Mouse (Mus musculus): ENCODE measurements around the gene Mrgbp.
A peak's percentile ranks its signal among the peaks of the same experiment; 100 is the strongest.

Gene Mrgbp

GRCm38 (mm10) chr2:180581002-180581401, at the start of gene Mrgbp:
Gene Mrgbp (plus strand): TSS chr2:180581304.
- DNase-seq, result no peak

DNA sequence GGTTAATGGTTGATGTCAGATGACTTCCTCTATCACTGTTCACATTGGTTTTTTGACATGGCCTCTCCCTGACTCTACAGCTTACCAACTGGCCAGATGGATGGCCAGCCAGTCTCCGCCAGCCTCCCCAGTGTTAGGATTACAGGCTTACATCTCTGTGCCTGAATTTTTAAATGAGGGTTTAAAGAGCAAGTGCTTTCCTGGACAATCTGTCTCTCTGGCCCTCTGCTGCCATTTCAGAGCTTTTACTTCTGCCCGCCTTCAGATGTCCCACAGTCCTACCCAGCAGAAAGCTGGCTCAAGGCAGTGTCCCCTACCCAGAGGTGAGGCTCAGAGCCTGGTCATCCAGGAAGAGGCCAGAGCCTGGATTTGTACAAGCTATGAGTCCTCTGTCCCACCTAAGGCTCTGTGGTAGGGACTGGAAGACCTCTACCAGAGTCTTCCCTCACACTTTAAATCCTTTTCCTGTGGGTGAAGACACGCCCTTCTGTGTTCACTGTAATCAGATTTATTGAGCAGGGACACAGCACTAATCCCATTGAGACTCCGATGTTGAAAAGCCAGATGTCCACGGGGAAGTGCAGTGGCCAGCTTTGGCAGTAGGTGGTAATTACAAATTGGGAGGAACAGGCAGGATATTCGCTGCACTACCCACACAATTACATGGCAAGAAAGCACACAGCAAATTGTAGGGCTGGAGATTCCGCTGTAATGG, 49.3 kb upstream of the Mrgbp start:
- DNase-seq, result no peak

- no peak for DNase-seq
Measured at GRCm38 (mm10) chr2:180532386-180532995, 48.6 kb upstream of the Mrgbp start.

GRCm38 (mm10) chr2:180533237-180533636, 47.9 kb upstream of the Mrgbp start:
- no peak for DNase-seq

DNA sequence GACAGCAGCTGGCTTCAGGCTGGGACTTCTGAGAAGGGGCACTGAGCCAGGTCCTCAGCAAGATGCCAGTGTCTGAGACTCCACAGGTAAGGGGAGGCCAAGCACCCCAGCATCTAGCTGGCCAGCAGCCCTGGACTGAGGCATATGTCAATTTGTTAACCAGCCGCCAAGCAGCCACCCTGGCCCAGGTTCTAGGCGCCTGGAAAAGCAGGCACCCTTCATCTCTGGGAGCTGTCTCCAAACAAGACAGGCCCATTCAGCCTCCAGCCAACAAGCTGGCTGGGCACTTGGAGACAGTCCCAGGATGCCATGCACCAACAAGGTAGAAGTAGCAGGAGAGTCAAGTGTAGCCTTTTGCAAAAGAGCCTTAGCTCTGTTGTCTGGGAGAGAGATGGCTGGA, 37.4 kb upstream of the Mrgbp start:
- no peak for DNase-seq

DNA sequence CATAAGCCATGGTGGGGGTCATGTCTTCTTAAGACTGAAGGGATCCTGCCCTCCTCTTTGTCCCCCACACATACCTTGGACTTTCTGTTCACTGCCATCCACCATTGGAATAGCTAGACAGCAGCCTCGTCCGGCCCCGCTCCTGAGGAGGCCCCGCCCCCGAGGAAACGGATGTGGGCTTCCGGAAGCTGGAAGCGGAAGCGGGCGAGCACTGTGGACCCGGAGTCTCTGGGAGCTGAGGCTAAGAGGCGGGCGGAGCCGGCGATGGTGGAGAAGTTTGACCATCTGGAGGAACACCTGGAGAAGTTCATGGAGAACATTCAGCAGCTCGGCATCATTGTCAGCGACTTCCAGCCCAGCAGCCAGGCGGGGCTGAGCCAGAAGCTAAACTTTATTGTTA, 36.1 kb upstream of the Mrgbp start:
- no peak for DNase-seq

DNA sequence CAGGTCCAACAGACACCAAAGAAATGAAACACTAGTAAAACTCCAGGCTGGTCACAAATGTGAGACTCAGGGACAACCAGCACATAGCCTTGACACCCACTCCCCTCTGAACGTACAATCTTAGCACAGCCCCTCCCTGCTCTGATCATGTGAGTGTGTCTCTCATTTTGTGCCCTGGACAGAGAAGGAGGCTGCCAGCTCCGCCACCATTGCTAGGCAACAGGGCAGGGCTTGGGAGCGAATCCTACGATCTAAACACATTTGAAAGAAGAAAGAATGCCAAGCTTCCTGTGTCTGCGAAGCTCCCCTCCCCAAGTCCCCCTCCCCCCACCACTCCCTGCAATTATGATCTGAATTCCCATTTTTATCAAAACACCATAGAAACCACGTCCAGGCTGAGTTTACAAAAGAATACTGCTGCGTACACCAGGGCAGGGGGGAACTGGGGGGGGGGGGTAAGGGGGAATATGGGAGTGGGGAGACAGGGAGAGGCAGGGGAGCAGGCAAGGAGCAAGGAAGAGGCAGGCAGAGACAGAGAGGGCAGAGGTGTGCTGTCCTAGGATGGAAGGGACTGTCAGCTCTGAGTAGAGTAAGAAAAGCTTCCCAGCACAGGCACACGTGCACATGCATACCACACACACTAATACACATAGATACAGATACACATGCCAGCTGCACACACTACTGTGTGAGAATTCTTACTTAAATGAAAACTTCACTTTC, 33.6 kb upstream of the Mrgbp start:
- no peak for DNase-seq

GRCm38 (mm10) chr2:180552340-180552739, 28.8 kb upstream of the Mrgbp start:
- DNase-seq, result no peak

DNA sequence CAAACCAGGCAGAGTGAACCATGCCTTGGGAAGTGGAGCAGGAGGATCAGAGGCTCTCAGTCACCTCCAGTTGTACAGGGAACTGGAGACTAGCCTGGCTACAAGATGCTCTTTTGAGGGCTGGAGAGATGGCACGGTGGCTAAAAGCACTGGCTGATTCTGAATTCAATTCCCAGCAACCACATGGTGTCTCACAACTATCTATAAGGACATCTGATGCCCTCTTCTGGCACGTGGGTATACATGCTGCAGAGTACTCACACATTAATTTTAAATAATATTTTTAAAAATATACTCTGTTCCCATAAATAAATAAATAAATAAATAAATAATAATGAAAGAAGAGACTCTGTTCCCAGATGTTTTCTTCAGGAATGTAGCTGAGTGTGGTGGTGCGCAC, 25.9 kb upstream of the Mrgbp start:
- no peak for DNase-seq

DNA sequence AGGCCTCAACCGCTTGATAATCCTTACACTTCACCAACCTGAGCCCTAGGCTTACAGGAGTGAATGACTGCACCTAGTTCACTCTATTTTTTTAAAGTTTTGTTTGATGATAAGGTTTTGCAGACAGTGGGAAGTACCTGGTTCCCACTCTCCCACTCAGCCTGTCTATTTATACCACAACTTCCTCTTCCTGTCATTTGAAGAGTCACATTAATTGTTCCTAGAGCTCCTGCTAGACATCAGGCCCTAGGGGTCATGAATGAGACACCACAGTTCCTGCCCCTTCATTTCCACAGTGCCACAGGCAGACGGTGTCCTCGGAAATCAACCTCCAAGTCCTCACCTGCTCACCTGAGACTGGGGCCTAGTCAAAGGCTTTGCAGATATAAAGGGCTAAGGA, 24.6 kb upstream of the Mrgbp start:
- no peak for DNase-seq

- no peak for DNase-seq
Measured at GRCm38 (mm10) chr2:180560245-180560644, 20.9 kb upstream of the Mrgbp start.

DNA sequence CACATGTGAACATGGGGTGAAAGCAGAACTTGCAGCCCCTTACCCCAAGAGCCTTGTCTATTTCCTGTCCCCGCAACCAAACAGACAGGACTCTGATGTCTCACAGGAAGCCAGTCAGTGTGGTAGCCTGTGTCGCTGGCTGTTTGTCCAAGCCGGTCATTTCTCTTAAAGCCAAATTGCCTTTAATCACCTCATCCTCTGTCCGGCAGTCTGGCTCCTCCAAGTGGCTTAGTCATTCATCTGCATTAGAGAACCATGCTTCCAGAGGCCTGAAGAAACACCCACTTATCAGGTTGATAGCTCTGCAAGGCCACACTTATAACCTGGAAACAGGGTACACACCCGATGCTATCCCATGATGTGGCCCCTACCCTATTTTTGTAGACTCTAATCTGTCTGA, 19.0 kb upstream of the Mrgbp start:
- DNase-seq, result no peak

DNA sequence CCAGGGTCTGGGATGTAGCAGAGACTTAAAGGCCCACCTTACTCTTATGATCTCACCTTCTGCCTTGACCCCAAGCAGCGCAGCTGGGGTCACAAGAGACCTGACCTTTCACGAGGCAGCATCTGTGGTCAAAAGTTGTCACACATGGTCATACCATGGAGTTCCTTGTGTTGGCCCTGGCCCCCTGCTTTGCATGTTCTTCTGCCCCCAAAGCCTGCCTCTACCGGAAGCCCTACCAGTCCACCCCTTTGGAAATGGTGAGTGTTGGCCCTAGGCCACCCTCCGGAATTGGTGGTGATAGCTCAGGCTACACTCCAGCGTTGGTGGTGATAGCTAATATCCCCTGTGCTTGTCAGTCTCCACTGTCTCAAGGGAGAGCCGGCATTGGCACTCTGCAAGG, 17.8 kb upstream of the Mrgbp start:
- no peak for DNase-seq

DNA sequence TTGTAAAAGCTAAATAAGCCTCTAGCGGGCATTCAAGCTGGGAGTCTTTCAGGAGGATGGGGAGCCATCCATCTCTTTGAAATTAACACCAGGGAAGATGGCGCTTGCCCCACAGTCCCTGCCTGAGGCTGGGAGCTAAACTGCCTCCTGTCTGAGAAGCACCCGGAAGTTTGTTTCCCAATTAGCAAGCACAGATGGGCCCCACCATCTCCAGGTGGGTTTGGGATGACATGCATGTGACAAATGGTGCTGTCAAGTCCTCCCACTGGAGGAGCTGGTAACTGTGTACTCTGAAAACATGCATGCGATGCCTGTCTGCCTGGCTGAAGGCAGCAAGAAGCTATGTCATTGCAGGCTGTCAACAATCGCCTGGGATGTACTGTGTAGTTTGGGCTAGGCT, 17.3 kb upstream of the Mrgbp start:
- no peak for DNase-seq

DNA sequence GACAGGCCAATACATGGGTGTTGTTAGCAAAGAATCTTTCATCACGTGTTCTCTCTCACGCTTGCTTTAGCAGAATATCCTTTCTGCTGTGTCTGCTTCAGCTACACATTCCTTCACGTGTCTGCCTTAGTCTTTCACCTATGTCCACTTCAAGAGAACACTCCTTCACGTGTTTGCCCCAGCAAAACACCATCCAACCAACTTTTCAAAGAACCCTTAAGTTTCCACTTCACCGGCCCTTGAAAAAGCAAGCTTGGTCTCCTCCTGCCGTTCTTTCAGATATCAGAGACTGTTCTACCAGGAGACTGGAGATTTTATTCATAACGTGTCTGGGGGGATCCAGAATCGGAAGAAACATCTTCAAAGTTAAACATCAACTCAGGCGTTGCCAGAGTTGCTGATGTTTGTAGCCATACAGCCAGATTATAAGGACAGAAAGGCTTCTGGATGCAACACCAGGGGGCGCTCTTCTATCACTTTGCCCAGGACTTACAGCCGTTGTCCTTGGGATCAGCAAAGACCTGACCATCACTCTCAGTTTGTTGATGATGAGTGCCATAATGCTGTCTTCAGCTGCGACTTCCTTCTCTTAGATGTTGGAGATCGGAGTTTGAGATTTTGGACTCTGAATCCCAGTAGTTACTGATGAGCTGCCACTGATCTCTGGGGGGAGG, 14.7 kb upstream of the Mrgbp start:
- peak; percentile 65 for DNase-seq

- DNase-seq, result peak; percentile 74
Measured at GRCm38 (mm10) chr2:180569028-180569643, 12.0 kb upstream of the Mrgbp start.

DNA sequence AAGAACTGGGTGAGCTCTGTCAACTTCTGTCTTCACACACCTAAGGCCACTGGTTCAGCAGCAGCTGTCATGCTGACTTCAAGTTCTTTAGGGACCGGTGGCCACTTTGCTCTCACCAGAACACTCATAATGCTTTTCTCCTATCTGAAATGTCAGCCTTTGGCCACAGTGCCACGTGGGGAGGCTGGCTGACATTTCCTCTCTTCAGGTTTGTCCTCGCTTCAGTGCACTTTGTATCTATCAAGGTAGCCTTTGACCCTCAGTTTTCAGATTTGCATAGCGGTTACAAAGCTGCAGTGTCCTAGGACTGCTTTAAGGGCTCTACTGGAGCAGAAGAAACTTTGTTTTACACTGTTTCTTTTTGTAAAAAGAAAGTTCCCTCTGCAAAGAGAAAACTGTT, 4.6 kb upstream of the Mrgbp start:
- no peak for DNase-seq

DNA sequence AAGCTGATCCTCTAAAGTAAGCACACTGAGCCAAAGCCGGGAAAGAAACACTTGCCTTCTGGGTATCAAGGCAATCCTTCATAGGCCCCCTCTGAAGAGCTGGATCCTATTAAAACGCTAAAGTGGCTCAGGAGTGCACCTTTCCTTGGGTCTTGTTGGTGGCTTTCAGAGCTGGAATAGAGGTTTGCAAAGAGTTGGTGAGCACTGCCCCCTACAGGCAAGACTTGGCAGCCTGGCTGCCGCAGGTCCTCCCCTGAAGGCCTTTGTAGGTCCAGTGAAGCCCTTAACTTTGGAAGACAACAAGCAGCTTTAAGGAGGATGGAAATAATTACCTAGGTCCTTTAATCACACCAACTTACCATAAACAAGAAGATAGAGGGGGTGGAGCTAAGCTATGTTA, 2.4 kb upstream of the Mrgbp start:
- peak; percentile 74 for DNase-seq

DNA sequence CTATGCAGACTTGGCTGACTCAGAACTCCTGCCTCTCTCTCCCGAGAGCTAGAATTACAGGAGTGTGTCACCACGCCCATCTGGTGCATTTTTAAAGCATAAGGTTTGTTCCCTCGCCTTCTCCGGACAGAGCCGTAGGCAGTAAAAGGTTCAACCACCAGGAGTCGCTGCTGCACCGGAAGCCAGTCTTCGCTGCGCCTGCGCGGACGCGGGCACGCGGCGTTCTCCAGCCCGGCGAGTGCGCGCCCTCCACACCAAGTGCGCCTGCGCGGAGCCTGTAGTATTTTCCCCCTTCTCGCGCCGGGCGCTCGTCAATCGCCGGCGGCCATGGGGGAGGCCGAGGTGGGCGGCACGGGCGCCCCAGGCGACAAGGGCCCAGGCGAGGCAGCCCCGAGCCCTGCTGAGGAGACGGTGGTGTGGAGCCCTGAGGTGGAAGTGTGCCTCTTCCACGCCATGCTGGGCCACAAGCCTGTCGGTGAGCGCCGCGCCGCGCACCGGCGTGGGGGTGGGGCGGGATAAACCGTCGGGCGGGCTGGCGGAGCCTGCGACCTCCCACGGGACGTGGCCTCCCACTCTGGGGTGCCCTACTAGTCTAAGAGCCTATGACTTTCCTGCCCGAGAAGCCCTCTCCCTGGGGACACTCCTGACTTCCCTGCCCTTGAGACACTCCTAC, 1.5 kb downstream of the Mrgbp start:
- peak; percentile 98 for DNase-seq

DNA sequence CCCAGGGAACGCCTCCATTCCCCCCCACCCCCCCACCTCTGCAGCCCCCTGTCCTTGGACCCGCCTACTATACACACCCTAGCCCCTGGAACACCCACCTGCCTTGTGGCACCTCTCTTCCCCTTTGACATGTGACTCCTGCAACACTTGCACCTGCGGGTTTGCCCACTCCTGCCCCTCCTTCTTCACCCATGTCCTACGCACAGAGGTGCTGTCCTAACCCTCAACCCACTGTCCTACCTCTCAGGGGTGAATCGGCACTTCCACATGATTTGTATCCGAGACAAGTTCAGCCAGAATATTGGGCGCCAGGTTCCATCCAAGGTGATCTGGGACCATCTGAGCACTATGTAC, 2.0 kb downstream of the Mrgbp start:
- peak; percentile 20 for DNase-seq

DNA sequence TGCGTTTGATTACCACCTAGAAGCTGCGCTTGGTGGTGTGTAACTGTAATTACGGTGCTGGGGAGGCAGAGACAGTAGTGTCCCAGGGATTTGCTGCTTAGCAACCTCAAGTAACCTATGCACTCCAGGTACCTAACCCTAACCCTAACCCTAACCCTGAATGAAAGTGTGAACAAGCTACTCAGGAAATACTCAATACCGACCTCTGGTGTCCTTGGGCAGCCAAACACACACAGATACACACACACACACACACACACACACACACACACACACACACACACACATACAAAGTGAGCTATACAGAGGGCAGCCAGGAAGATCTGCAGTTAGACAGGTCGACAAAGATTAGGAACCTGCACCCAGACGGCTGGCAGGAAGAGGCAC, 7.6 kb downstream of the Mrgbp start:
- no peak for DNase-seq

DNA sequence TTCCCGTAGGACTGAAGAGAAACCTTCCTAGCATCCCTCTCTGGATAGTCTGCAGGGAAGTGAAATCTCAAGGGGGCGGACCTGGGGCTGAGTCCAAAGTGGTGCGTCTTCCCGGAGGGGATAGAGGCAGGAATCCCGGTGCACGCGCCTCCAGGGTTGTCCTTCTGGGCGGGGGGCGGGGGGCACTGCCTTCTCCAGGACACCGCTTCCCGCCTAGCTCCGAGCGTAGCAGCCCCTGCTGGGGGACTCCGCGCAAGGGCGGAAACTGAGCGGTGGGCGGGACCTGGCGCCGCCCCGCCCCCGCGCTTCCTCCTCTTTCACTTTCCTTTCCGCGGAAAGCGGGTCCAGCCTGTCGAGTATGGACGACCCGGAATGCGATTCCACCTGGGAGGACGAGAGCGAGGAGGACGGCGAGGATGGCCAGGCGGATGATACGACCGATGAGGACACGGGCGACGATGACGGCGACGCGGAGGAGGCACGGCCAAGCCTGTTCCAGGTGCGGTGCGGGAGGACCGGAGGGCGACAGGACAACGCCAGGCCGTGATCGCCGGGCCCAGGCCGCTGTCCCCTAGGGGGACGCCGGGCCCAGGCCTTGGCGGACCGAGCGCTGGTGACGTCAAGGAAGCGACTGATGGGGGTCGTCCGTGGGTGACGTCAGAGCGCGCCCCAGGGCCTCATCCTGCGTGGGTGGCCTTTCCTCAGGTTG, 8.2 kb downstream of the Mrgbp start, which contains the start of gene Ogfr:
Gene Ogfr (plus strand): TSS at position 123 of the 709 bp plus-strand sequence.
- DNase-seq, result peak; percentile 90
